Mouse (Mus musculus) ES-E14 (cell line): Measurements from ENCODE around the gene Cybrd1. TPM values are rescaled to one million over a fixed set of nuclear protein-coding genes. Genes with fewer than 3 reads are reported as not detected.

Experiments
- DNase-seq: peaks from one replicate; pipeline ENCODE4 v3.0.0-alpha.2; 2013; ENCODE audit warnings: low read depth, low spot score
- H3K27ac ChIP-seq: 2 replicates; pipeline ENCODE4 v1.5.1; 2012; ENCODE audit warnings: low read depth, mild to moderate bottlenecking, low read length, moderate library complexity, mixed read lengths; ENCODE audit not compliant: poor library complexity, insufficient read depth, severe bottlenecking
- H3K36me3 ChIP-seq: 2 replicates; pipeline ENCODE4 v1.6.1; 2012; ENCODE audit warnings: mild to moderate bottlenecking, low read length, moderate library complexity, mixed read lengths; ENCODE audit not compliant: control insufficient read depth, poor library complexity, insufficient read depth, severe bottlenecking
- H3K4me1 ChIP-seq, 2 experiments: fragments of 150-350 bp in 1 of 2; sonication (generic) in 1 of 2; 2 replicates each; pipeline ENCODE4 v1.6.1; 2012; ENCODE audit warnings: low read length in 2 of 2, mild to moderate bottlenecking in 1 of 2, mixed read lengths in 1 of 2; ENCODE audit not compliant: control insufficient read depth in 2 of 2, insufficient read depth in 2 of 2, poor library complexity in 1 of 2
- H3K4me3 ChIP-seq, 2 experiments: fragments of 150-350 bp in 1 of 2; sonication (generic) in 1 of 2; 2 replicates each; pipeline ENCODE4 v1.5.1; 2012; ENCODE audit warnings: low read length in 2 of 2, low read depth in 1 of 2, mild to moderate bottlenecking in 1 of 2, mixed read lengths in 1 of 2; ENCODE audit not compliant: insufficient read depth in 1 of 2, poor library complexity in 1 of 2, severe bottlenecking in 1 of 2
- H3K9ac ChIP-seq: 2 replicates; pipeline ENCODE4 v1.6.1; 2012; ENCODE audit warnings: low read depth, mild to moderate bottlenecking, low read length, mixed read lengths; ENCODE audit not compliant: poor library complexity, insufficient read depth, severe bottlenecking
- H3K9me3 ChIP-seq: fragments of 150-350 bp; sonication (generic); 2 replicates; pipeline ENCODE4 v1.6.1; 2012; ENCODE audit warnings: low read depth, mild to moderate bottlenecking, low read length; ENCODE audit not compliant: control insufficient read depth, insufficient read depth
- CHD2 ChIP-seq: IDR thresholded peaks from 2 replicates; pipeline ENCODE4 v1.6.1; 2014; ENCODE audit warnings: mild to moderate bottlenecking, low read depth, low read length, inconsistent platforms
- HCFC1 ChIP-seq: IDR thresholded peaks from 2 replicates; pipeline ENCODE4 v1.6.1; 2012; ENCODE audit warnings: low read length, inconsistent platforms, borderline replicate concordance; ENCODE audit not compliant: insufficient read depth
- MAFK ChIP-seq: IDR thresholded peaks from 2 replicates; pipeline ENCODE4 v1.6.1; 2014; ENCODE audit warnings: mild to moderate bottlenecking, low read depth, low read length, inconsistent platforms; ENCODE audit not compliant: insufficient read depth
- ZC3H11A ChIP-seq: IDR thresholded peaks from 2 replicates; pipeline ENCODE4 v1.6.1; 2012; ENCODE audit warnings: low read depth, mild to moderate bottlenecking, inconsistent platforms, low read length, borderline replicate concordance
- ZNF384 ChIP-seq: IDR thresholded peaks from 2 replicates; pipeline ENCODE4 v1.6.1; 2012; ENCODE audit warnings: low read depth, low read length, inconsistent platforms
- in situ Hi-C, 2 experiments: fragments of 600-800 bp; cut with MboI; formaldehyde crosslinking; loops; one replicate each; pipeline ENCODE4 v1.15.1; 2025; ENCODE audit warnings: low sequenced_read_pairs in 2 of 2, inconsistent platforms in 1 of 2; ENCODE audit not compliant: unreplicated experiment in 2 of 2
- total RNA-seq: library from RNA; depleted of rRNA; stranded (reverse); fragments of 300-350 nt; gene quantifications from 2 replicates; pipeline ENCODE4 v1.2.3, GENCODE M21; 2012

Cybrd1 gene
- total RNA-seq, 1 experiment: 0.31 TPM

DNA sequence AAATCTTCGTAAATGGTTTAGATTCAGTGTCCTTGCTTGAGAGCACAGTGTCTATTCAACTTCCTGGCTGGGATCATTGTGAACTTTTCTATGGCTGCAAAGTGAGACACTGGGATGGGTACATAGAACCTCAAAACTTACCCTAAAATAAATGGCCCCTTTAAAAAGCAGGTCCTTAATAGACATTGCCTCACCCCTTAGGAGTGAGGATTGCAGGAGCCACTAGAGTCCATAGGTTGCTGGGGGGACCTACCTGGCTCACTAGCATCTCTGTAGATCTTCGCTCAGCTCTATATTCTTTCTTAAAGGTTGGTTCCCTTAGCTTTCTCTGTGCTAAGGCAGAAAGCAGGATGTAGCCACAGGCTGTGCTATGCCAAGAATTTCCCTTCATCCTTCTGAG is 12.6 kb downstream of the Cybrd1 start:
- no peak overlapping the region for H3K4me3 ChIP-seq
- no peak overlapping the region for H3K9ac ChIP-seq
- H3K9me3 ChIP-seq: no peaks in the 10 kb centered on the region
- H3K4me1 ChIP-seq: no peaks in the 10 kb centered on the region
- H3K36me3 ChIP-seq: no peaks in the 10 kb centered on the region
- in situ Hi-C loops: no loop called here
- H3K27ac ChIP-seq: no peak overlapping the region
- TF ChIP-seq HCFC1 (no peak), ZNF384 (no peak), MAFK (no peak), ZC3H11A (no peak), CHD2 (no peak)
- no peak for DNase-seq

DNA sequence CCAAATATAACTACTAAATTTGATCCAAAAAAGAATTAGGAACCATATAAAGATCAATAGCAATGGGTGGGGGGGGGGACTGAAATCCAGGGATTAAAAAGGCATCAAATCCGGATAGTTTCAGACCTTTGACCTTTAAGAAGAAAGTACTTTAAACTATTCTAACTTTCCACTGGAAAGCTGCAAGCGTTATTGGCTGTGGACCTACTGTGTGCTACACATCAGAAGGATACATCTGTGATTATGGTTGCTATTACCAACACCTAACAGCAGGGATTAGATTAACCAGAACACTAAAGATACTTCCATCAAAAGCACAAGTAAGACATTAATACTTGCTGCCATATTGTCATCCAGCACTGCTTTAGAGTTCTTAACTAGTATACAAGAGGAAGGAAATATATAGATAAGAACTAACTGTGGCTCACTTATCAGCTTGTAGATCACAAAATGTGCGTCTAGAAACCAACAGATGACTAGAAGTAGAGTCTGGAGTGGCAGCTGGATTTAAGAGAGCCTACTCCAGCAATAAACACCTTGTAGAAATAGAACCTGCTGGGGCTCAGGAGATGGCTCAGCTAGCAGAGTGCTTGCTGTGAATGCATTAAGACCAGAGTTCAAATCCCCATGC is 14.3 kb downstream of the Cybrd1 start:
- DNase-seq: no peak
- Histone ChIP-seq H3K4me1 (no peaks in the 10 kb centered on the region), H3K36me3 (no peaks in the 10 kb centered on the region), H3K9me3 (no peaks in the 10 kb centered on the region), H3K4me3 (no peak overlapping the region), H3K27ac (no peak overlapping the region), H3K9ac (no peak overlapping the region)
- no peak for TF ChIP-seq ZNF384
- TF ChIP-seq HCFC1: no peak
- TF ChIP-seq ZC3H11A: no peak
- no peak for TF ChIP-seq CHD2
- TF ChIP-seq MAFK: no peak
- in situ Hi-C loops: no loop called here

DNA sequence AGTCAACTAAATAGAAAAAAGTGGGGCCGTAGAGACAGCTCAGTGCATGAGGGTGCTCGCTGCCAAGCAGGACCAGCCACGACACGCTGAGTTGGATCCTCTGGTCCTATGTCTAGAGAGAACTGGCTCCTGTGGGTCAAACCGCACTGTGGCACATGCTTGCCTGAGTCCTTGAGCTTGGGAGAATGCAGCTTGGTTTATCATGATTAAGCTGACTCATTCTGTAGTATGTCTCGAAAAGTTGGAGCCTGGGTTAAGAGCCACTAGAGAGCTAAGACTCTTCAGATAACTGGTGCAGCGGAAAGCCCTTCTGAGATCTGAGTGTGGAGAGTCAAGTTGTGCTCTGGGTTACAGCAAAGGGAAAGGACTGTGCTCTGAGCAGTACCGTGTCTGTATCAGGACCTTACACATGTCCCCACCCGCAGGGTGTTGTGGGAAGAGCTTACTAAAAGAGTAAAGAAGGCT is 16.4 kb downstream of the Cybrd1 start:
- Histone ChIP-seq H3K9ac (no peak overlapping the region), H3K36me3 (no peaks in the 10 kb centered on the region), H3K4me1 (no peaks in the 10 kb centered on the region), H3K27ac (no peak overlapping the region), H3K9me3 (no peaks in the 10 kb centered on the region), H3K4me3 (no peak overlapping the region)
- no peak for DNase-seq
- no peak for TF ChIP-seq ZC3H11A
- TF ChIP-seq HCFC1: no peak
- TF ChIP-seq ZNF384: no peak
- no peak for TF ChIP-seq MAFK
- TF ChIP-seq CHD2: no peak
- in situ Hi-C loops: no loop called here

DNA sequence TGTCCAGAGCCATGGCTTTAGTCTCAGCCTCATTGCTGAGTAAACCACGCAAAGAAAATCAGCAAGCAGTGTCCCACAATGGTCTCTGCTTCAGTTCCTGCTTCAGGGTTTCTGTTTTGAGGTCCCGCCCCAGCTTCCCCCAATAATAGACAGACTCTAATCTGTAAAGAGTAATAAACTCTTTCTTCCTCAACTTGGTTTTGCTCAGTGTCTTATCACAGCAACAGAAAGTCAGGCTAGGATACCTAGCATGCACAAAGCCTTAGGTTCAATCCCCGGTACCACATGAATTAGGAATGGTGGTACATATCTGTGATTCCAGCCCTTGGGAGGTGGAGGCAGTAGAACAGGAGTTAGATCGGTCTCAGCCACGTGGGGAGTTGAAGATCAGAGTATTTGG is 17.1 kb downstream of the Cybrd1 start:
- no peaks in the 10 kb centered on the region for H3K9me3 ChIP-seq
- H3K4me3 ChIP-seq: no peak overlapping the region
- no peak overlapping the region for H3K27ac ChIP-seq
- in situ Hi-C loops: no loop called here
- H3K9ac ChIP-seq: no peak overlapping the region
- no peaks in the 10 kb centered on the region for H3K36me3 ChIP-seq
- DNase-seq: no peak
- H3K4me1 ChIP-seq: no peaks in the 10 kb centered on the region
- TF ChIP-seq ZNF384: no peak
- TF ChIP-seq ZC3H11A: no peak
- TF ChIP-seq HCFC1: no peak
- TF ChIP-seq MAFK: no peak
- TF ChIP-seq CHD2: no peak
